Mouse (Mus musculus): ENCODE data around the gene Tgfbr1.

Gene Tgfbr1

GRCm38 (mm10) chr4:47422194-47422593 is 69.2 kb downstream of the Tgfbr1 start:
- DNase-seq (ENCODE audit: low read depth, low spot score), result no peak

DNA sequence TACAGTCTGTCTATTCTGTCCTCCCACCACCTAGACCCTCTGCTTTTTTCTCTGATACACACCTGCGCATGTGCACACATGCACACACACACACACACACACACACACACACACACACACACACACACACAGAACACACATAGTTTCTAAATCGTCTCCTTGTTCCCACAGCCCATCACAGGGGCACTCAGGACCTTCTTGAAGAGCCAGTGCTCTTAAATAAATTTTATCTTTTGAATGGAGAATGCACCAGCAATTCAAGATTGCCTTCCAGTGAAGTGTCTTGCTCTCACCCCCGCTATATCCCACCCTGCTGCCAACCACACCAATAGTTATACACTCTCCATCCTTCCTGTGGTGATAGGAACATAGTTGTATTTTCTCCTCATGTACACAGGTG is 69.9 kb downstream of the Tgfbr1 start:
- no peak for DNase-seq (ENCODE audit: low read depth, low spot score)

DNA sequence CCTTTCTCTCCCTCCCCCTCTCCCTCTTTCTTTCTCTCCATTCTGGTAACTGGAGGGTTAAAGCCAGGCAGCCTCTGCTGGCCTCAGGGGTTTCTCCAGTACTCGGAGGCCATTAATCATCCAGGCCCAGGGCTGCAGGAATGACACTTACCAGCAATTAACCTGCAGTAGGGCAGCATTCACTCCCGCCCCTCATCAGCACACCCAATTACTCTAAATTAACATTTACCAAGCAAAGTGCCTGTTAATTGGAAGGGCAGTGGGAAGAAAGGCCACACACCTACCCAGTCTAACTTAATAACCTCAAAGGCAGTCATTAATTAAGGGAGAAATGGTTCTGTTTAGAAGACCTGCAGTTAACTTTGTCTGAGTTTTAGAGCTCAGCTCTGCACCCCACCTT is 71.4 kb downstream of the Tgfbr1 start:
- DNase-seq (ENCODE audit: low read depth, low spot score), result no peak

- no peak for DNase-seq (ENCODE audit: low read depth, low spot score)
These were observed 72.3 kb downstream of the Tgfbr1 start for GRCm38 (mm10) chr4:47425247-47425830.

- DNase-seq (ENCODE audit: low read depth, low spot score), result no peak
These were observed 74.6 kb downstream of the Tgfbr1 start for GRCm38 (mm10) chr4:47427606-47428005.

- no peak for DNase-seq (ENCODE audit: low read depth, low spot score)
These were observed 77.5 kb downstream of the Tgfbr1 start for GRCm38 (mm10) chr4:47430557-47430956.

GRCm38 (mm10) chr4:47431081-47431480 is 78.1 kb downstream of the Tgfbr1 start:
- no peak for DNase-seq (ENCODE audit: low read depth, low spot score)

GRCm38 (mm10) chr4:47432766-47433165 is 79.7 kb downstream of the Tgfbr1 start:
- DNase-seq (ENCODE audit: low read depth, low spot score), result no peak

GRCm38 (mm10) chr4:47435131-47435530 is 82.1 kb downstream of the Tgfbr1 start:
- no peak for DNase-seq (ENCODE audit: low read depth, low spot score)

DNA sequence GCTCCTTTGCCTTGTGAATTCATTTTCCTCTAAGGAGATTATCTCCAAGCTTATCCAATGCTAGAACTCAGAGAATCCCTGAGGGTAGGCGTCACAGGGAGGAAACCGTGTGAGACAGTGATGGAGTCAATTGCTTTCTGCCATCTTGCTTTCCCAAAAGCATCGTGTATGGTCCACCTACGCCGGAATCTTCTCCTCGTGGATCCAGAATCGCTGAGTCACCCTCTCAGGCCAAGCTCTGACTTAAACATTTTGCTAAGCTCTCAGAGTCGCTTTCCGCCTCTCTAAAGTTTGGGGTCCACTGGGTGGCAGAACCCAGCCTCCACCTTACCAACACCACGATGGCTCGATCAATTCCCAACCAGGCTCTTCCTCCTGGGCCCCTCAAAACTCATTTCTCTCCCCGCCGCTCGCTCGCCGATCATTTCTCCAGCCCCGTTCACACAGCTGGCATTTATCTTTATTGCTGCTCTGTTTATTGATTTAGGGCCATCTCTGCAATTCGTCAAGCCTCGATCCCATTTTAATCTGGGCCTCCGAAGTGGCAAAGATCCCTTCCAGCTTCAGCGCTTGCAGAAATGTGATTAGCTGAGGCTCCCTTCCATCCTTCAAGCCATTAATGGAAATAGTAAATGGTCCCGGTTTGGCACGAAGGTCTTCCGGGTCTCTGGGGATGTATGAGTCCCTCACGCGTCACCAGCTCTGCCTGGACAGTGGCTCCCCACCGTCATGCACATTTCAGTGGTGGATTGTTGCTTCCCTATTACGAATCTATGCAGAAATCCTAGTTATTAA is 82.7 kb downstream of the Tgfbr1 start:
- no peak for DNase-seq (ENCODE audit: low read depth, low spot score)

DNA sequence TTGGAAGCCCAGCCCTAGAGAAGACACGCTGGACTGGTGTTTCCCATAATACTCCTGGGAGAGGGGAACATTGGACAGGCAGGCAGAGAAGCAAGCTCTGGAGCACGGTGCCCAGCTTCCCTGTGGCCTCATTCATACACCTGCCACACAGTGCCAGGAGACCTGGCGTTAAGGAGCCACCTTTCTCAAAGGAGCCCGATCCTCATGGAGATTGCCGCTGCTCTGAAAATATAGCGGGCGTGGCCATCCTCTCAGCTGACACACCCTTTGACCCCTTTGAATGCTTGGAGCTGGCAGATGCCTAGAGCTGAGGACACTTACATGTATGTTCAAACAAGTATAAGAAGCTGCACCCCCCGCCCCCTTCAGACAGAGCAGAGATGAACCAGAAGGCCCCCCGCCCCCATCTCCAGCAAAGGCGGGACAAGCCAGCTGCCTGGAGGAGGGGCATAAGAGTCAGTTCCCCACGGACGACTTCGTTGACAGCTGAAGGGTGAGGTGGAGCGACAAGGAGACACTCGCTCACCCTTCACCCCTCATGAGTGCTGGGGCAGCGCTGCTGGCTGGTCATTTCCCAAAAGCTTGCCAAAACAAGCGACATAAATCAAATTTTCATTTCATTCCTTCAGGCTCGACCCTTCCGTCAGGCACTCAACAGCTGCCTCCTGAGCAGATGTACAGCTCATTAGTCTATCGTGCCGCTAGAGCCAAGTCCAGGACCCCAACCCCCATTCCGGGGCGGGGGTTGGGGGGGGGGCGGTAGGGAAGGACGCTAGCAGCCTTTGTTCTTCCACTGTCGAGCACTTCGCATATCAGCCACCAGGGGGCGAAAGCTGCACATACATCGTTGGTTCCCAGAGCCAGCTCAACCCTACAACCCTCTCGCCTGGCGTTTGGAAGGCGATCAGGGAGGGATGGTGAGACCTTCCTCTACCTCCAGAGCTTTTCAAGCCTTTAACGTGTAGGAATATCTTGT is 84.6 kb downstream of the Tgfbr1 start:
- peak; percentile 95 for DNase-seq (ENCODE audit: low read depth, low spot score)

DNA sequence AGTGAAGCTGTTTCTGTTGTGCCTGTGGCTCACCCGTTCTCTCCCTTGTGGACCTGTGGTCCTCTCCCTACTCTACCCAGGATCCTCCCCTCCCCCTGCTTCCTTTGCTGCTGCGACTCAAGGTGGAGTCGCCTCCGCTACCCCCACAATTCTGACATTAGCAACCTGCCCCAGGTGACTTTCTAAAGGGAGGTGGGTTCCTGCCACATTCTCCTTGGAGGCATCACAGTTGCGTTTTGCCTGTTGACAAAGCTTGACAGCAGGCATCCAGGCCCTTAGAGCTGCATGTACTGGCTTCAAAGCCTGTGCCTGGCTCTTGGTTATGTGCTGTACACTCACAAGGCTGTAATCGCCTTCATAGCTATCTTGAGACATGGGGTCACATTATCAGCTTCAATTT is 85.9 kb downstream of the Tgfbr1 start:
- DNase-seq (ENCODE audit: low read depth, low spot score), result no peak

DNA sequence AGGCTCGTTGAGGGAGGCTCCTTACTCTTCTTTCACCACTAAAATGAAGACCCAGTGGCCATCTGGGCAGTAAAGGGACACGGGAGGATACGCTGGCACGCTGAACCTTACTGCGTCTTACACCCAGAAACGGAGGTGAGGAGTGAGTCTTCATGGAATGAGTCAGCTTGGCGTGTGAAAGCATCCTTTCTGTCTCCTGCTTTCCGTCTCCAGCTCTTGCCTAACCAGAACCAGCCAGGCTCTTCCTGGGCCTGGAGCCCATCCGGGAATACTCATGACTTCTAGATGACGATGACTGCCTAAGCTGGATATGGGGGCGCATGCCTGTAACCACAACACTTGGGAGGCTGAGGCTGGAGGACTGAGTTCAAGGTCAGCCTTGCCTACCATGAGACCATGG is 87.9 kb downstream of the Tgfbr1 start:
- DNase-seq (ENCODE audit: low read depth, low spot score), result peak; percentile 75

- no peak for DNase-seq (ENCODE audit: low read depth, low spot score)
These were observed 95.5 kb downstream of the Tgfbr1 start for GRCm38 (mm10) chr4:47448526-47448925.

- no peak for DNase-seq (ENCODE audit: low read depth, low spot score)
These were observed 96.1 kb downstream of the Tgfbr1 start for GRCm38 (mm10) chr4:47449116-47449515.

- no peak for DNase-seq (ENCODE audit: low read depth, low spot score)
These were observed 96.8 kb downstream of the Tgfbr1 start for GRCm38 (mm10) chr4:47449586-47450522.
